Comparison of ENCODE assay signal across 8 mouse cellular contexts in the genomic region with DNA sequence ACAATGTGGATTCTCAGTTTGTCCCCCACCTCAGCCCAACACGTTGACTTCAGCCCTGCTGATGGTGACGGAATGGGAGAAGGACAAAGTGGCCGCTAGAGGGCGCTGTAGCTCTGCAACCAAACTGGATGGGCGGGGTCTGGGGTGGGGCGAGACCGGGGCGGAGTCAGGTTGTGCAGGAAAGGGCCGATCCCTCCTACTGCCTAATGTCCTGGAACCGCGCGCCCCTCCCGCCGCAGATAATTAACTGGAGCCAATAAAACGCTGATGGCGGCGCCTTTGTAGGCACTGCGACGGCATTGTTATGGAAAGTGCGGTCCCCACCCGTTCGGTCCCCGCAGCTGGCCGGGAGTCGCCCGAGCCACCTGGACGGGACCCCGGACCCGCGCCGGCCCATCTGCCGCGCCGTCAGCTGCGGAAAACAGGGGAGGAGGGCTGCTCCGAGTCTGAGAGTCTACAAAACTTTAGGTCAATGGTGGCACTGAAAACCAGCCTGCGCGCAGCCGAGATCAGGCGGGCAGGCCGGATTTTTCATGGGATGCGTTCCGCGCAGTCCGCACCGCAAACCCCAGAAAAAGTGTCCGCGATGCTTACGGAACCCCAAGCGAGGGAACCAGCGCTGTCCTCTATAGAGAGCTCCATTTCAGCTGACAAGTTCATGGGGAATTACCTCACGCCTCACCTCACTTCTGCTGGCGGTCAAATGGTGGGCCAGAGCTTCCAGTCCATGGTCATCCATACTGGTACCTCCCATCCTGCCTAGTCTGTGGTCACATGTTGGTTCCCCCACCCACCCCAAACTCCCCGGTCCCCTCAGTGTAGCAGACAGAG. TPM values are rescaled to one million over a fixed set of nuclear protein-coding genes. Genes with fewer than 3 reads are reported as not detected.
DNase-seq lines count a peak whose midpoint lies in the region.

No protein-coding gene starts in this region.

- peak overlapping the region; percentile 91 for H3K4me3 ChIP-seq in megakaryocyte, embryonic 14.5 days (replicated peaks)

- peak; percentile 83 to 94 for DNase-seq in adrenal gland, adult (ENCODE audit: inconsistent age in 2 of 2, low spot score in 1 of 2)
- DNase-seq in embryo, embryonic 10 days (ENCODE audit: low spot score): peak; percentile 95
- peak; percentile 96 for DNase-seq in gastrocnemius, postnatal 10 days
- peak; percentile 95 for DNase-seq in induced T-regulatory cell, adult 2 months (ENCODE audit: low read depth)
- DNase-seq in left cerebral cortex, adult 8-10 months (ENCODE audit: low spot score in 2 of 2): peak; percentile 48 to 67
- DNase-seq in right cerebral cortex, adult 2 months (ENCODE audit: low spot score in 2 of 2): peak; percentile 85 to 90
- peak; percentile 41 for DNase-seq in urinary bladder, postnatal 10 days (ENCODE audit: low spot score)

- H3K27me3 ChIP-seq in megakaryocyte, embryonic 14.5 days (replicated peaks): peaks cover 88% of the 10 kb centered on the region

- peaks cover 27% of the 10 kb centered on the region for H3K9me3 ChIP-seq in megakaryocyte, embryonic 14.5 days

- H3K4me1 ChIP-seq in megakaryocyte, embryonic 14.5 days: peaks cover 22% of the 10 kb centered on the region

- no peaks in the 10 kb centered on the region for H3K36me3 ChIP-seq in megakaryocyte, embryonic 14.5 days (replicated peaks; ENCODE audit: low read length)

RNA-seq across cellular contexts. Expression of gene Slc52a3, which starts 33.2 kb away (rescaled TPM):
- 1 to 10 TPM; 1.1 to 1.3 TPM for total RNA-seq in gastrocnemius, postnatal 10 days (2021)
- total RNA-seq in left cerebral cortex, adult 8-10 months (2022): 1 to 10 TPM; 1.8 to 3.0 (median 2.2) TPM
- polyA plus RNA-seq in megakaryocyte, embryonic 14.5 days (2012; ENCODE audit: insufficient read depth, low replicate concordance): 0.27 and 1.5 TPM in 2 replicates

RNA-seq across cellular contexts. Expression of gene Fam110a, which starts 49.4 kb away (rescaled TPM):
- total RNA-seq in gastrocnemius, postnatal 10 days (2021): 1 to 10 TPM; 5.6 to 6.6 TPM
- total RNA-seq in left cerebral cortex, adult 8-10 months (2022): 1 to 10 TPM; 6.7 to 7.6 (median 7.0) TPM
- polyA plus RNA-seq in megakaryocyte, embryonic 14.5 days (2012; ENCODE audit: insufficient read depth, low replicate concordance): 29.5 and 64.0 TPM in 2 replicates

RNA-seq across cellular contexts. Expression of gene Scrt2, which starts 51.9 kb away (rescaled TPM):
- total RNA-seq in gastrocnemius, postnatal 10 days (2021): not detected
- total RNA-seq in left cerebral cortex, adult 8-10 months (2022): 10 to 100 TPM; 17.9 to 22.5 (median 20.4) TPM
- not detected in 2 replicates for polyA plus RNA-seq in megakaryocyte, embryonic 14.5 days (2012; ENCODE audit: insufficient read depth, low replicate concordance)

Comparison
In these comparisons a context has a peak if more than half of its experiments do, and no peak if none do; other contexts are left out.
1. Peak in every context shown above with its lines: DNase-seq and H3K4me3 ChIP-seq.
2. DNase-seq: peak in every context shown above with its lines; median percentile 96 in gastrocnemius, postnatal 10 days; 95 in embryo, embryonic 10 days; 95 in induced T-regulatory cell, adult 2 months; 88 in adrenal gland, adult; 88 in right cerebral cortex, adult 2 months; 58 in left cerebral cortex, adult 8-10 months; 41 in urinary bladder, postnatal 10 days.
3. RNA of gene Scrt2, which starts 51.9 kb away (total RNA-seq): 17.9 to 22.5 TPM in left cerebral cortex, adult 8-10 months; not detected in gastrocnemius, postnatal 10 days; every median in the first group is over 10 times any median in the second.